Mouse (Mus musculus) left cerebral cortex, adult 8-10 months (tissue): ENCODE measurements around the gene Syt7. TPM values are rescaled to one million over a fixed set of nuclear protein-coding genes. Genes with fewer than 3 reads are reported as not detected.

Experiments used
- DNase-seq, 2 experiments: peaks; one replicate each; pipeline ENCODE4 v3.0.0; 2022; ENCODE audit warnings: low spot score in 2 of 2
- total RNA-seq, 4 experiments: library from RNA; stranded (reverse); gene quantifications; 2 replicates each; pipeline ENCODE4 v1.2.4; 2022

The Syt7 gene
- total RNA-seq, 4 experiments from 2014 or later = 268 to 306 (median 296) TPM

DNA sequence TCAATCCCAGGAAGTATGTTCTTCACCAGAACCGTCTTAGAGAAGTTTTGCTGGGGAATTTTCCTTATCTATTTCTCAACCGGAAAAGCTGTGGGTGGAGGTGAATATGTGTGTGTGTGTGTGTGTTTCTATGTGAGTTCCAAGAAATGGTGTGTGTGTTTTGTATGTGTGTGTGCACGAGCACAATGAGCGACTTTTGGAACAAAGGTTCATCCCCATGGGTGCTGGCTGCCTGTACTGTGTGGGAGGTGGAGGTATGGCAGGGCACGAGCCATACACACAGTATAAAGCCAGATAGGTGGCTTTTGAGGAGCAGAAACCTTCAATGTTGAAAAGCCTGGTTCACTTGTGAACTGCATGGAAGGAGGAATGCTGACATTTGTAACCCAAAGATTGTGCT lies 1.2 kb upstream of the Syt7 start:
- no peak for DNase-seq

DNA sequence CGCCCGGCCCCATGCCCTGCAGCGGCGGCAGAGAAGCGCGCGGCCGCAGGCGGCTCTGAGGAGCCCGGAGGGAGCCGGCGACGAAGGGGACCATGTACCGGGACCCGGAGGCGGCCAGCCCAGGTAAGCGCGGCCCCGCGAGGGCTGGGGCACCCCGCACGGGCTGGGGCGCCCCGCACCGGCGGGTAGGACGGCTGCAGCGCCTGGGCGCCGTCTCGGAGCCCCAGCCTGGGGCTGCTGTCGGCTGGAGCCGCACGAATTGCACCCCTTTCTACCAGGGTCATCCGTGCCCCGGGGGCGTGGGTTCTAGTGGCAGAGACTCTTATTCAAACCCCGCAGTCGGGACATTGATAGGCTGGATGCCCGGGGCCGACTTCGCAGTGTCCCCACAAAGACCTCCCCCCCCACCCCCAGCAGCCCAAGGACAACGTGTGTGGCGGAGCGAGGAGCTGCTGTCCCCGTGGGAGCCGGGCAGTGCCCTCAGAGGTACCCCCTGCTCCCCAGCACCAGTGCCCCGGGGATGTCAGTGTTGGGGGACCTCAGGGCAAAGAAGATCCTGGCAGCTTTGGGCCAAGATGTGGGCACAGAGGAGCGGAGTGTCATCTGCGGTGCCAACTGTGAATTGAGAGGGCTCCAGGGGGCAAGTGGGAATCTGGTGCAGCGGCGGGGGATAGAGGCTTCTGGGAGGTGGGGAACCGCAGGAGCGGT lies 655 bp downstream of the Syt7 start:
- DNase-seq = no peak

DNA sequence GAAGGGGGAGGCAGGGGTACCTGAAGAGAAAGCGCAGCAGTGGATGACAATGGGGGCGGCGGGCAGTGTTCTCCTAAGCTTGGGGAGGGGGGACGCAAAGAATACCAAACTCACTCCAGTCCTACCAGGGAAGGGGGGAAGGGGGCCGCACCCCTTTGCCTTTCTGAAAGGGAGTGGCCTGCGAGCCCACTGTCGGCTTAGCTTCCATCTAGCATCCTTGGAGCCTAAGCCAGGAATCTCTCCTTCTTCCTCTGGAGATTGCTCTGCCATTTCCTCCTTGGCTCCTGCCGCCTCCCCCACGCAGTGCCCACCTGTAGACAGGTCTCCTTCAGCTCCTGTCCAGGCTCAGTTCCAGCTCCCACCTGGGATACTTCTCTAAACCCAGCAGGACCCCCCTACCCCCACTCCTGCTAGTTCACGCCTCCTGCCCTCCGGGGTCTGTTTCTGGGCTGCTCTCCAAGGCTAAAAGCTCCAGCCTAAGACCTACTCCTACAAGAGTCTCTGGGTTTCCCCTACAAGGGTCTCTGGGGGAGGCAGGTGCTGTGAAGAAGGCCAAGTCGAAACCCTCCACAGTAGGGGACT lies 1.3 kb downstream of the Syt7 start:
- no peak for DNase-seq

DNA sequence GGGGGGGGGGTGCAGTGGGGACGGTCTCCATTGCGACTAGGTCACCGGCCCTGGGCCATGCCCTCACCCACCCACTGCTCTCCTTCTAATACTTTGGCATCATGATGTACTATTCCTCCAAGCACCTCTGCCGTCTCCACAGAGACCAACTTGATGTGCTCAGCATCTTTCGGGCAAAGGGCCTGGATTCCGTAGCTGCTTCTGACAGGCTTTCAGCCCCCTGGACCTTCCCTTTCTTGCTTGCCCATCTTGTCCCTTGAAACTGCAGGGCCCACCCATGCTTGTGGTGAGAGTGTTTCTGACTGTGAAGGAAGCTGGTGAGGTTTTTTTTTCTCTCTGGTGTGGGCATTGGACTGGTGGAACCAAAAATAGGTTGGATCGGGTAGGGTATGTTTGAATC lies 2.1 kb downstream of the Syt7 start:
- DNase-seq = no peak

DNA sequence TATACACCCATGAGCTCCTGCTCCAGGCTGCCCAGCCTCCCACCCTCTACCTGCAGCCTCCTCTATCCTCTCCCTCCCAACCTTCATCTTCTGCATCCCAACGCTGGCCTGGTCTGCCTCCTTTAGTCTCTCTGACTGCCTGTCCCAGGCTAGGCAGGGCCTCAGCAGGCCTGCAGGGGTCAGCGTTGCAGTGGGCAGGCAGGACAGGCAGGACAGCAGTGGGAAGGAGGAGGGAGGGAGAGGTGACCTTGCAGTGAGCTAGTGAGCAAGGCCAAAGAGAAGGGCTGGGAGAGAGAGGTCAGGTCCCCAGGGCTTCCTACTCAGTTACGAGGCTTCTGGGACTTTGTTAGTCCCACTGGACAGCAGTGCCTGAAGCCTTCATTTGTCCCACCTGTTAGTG lies 3.1 kb downstream of the Syt7 start:
- DNase-seq = no peak

DNA sequence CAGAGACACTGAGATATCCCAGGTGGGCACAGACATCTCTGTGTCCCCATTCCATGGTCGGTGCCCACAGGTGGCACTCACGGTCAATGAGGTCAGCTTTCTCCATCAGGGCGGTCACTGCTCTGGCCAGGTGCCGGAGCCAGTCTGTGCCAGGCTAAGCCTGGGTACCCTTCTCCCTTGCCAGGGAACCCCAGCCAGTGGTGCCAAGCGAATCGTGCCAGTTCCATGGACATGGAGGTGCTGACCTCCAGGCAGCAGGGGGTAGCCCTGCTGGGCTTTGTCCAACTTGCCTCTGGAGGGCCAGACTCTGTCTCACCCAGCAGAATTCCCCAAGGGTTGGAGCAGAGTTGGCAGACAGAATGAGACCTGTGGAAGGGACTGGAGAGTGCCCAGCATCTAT lies 4.6 kb downstream of the Syt7 start:
- no peak for DNase-seq

DNA sequence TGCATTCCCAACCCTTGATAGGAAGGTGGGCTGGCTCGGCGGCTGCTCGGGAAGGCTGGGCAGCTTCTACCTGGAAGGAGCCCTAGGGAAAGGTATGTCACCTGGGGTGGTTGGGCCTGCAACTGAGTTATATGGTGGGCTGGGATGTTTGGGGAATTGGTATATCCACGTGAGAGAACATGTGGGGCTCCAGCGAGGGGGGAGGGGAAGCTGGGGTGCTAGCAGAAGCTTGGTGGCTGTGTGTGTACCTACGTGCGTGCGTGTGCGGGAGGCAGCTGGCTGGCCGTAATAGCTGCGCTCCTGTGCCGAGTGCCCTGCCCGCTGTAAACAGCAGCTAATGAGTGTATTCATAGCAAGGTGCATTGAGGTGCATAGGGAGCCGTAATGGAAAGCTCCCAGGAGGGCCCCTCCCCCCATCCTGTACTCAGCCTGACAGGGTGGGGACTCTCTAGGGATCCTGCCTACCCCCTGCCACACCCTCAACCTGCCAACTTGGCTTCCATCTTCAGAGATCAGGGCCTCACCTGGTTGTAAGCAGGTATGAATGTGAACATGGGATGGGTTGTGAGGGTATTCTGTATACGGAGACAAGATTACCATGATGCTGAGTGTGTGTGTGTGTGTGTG lies 5.1 kb downstream of the Syt7 start:
- DNase-seq = no peak

DNA sequence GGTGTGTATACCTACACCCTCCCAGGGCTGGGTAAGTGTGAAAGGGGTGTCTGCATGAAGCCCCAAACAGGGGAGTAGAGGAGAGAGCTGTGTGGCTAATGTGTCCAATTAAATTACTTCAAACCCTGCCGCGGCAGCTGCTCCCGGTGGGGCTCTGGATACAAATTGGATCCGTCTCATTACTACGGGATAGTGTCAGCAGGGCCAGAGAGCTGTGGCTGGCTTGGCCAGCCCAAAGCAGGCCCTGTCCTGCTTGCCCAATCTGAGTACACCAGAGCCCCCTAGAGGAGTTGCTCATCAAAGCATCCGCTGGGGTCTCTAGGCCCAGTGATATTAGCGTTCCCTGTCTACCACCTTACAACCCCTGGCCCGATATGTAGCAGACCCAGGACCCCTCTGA lies 6.3 kb downstream of the Syt7 start:
- DNase-seq = no peak

DNA sequence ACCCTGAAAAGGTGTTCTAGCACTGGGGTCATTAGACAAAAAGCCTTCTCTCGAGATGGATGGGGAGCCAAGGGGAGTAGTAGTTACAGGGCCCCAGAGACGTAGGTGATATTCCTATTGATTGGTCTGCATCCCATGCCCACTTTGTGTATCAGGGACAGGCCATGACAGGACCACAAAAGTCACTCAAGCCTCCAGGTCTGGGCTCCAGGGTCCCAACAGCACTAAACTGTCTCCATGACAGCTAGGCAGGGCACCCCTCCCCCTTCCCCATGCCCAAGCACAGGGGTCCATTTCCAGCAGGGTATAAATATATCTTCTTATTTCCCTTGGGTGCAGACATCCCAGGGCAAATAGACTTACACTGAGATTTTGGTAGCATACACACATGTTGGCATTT lies 8.1 kb downstream of the Syt7 start:
- no peak for DNase-seq

DNA sequence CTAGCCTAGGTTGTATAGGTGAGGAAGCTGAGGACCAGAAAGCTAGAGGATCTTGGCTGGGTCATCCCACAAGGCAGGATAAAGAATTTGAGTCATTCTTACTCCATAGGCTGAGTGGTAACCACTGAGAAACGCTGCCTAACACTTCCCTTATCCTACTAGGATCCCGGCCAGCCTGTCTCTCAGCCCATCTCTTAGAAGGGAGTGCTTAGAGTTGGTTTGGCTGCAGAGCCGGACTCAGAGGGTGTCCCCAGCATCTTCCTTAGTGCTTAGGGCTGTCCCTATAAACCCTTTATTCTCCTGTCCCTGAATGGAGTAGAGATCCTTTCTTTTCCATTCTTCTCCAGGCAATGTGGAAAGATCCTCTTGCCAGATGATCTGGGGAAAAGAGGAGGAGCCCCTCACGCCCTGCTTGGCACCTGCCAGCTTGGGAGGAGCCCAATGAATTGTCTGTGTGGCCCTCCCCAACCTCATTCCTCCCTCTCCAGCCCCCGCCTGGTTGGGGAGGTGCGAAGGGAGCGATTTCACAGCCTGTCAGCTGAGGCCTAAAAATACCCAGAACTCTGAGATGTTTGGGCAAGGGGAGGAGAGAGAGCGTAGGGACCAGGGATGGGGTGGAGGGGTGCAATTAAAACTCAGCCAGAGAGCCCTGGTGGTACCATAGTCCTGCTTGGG lies 8.7 kb downstream of the Syt7 start:
- DNase-seq = peak in 1 of 2 experiments; percentile 84

DNA sequence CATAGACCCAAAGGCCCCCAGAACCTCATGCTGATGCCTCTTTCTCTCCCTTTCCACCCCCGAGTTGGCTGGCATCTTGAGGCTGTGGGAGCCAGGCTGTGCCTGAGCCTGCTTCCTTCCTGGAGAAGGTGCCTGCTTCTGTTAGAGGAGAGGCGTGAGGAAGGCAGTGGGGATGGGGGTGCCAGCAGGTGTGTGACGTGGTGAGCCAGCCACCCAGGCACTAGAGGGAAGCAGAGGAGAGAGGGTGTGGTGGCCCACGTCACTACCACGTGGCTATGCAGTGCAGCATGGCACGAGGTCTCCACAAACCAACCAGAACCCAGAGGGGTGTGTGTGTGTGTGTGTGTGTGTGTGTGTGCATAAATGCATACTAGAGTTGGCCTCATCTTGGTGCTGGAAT lies 9.4 kb downstream of the Syt7 start:
- DNase-seq = peak in 1 of 2 experiments; percentile 96

DNA sequence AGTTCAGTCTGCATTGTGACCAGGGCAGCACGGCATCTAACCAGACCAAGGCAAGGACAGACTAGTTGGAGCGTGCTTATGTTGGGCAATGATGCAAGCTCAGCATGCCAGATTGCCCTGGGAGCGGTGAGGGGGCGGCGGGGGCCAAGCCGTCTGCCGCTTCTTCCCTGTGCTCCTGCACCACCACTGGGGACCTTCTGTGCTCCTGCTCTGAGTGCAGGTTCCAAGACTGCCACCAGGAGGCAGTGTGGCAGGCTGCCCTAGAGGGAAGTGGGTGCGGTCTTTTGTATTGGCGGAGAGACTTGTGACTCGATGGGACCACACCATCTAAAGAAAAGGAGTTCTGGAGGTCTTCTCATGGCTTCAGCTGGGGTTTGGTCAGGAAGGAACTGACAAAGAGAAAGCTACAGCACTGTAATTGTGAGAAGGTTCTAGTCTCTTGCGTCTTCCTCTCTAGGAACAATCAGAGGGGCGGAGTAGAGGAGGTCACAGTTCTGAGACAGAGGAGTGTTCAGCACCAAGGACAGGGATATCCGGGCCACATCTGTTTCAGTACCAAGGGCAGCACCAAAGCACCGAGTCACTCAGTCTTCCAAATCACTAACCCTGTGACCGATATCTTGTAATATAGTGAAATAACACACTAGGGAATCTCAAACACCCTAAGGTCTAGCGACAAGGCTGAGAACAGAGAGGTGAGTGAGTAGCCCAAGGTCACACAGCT lies 14.0 kb downstream of the Syt7 start:
- DNase-seq = peak in 1 of 2 experiments; percentile 72

DNA sequence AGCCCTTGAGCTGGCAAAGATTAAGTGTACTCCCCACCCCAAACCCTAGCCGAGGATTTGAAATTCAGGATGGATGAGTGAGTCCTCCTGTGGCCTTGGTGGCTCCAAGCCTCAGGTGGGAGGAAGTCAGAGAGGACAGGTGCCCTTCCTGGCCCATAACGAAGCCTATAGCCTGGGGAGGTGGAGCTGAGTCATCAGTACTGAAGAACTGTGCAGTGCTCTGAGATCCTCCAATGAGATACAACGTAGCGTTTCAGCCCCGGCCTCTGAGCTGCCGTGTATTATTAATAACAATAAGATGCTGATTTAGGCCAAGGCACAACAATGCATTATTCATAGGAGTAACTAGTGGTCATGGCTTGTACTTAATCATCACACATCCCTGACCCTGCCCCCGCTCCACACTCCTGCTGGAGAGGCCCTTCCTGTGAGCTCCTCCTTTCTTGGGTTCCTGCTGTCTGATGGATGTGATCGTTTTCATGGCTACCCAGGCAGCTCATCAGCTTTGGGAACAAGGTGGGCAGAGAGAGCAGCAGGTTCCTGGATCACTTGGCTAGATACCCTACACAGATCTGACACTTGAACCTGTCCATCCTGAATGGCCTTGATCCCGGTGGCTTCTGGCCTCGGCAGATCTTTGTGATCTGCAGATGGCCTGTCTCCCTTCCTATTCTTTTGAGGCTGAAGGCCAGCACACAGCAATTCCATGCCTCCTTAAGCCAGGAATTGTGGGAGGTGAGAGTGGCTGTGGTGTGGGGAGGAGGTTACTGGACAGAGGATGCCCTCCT lies 14.9 kb downstream of the Syt7 start:
- no peak for DNase-seq

DNA sequence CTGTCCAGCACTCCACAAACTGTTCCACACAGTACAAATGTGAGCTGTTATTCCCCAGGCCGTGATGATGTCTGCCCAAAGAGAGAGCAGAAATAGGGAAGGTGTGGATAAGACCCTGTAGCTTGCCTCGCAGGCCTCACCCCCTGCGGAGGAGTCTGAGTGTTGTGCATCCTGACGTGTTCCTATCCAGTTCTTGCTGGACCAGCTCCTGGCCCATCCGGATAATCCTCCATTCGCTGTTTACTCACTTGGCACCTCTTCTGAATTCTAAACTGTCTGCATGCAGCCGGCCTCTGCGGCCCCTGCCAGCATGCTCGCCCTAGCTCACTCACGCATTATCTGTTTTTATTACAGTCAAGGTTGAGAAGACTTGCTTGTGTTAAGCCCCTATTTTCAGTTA lies 15.5 kb downstream of the Syt7 start:
- no peak for DNase-seq

DNA sequence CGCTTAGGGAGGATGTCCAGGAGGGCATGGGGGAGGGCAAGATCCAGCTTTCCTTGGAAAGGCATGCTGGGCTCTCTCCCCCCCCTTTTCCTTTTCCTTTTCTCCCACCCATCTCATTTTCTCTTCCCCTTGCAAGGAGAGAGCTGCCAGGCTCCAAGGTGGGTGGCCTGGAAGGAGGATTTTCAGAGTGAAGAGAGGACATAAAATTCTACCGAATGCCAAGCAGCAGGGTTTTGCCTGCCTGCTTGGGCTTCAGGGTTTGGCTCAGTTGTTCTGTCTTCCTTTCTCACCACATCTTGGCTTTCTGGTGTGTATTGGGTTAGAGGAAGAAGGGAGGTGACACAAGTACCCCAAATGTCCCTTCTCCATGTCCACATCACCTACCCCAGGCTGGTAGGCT lies 16.0 kb downstream of the Syt7 start:
- no peak for DNase-seq

DNA sequence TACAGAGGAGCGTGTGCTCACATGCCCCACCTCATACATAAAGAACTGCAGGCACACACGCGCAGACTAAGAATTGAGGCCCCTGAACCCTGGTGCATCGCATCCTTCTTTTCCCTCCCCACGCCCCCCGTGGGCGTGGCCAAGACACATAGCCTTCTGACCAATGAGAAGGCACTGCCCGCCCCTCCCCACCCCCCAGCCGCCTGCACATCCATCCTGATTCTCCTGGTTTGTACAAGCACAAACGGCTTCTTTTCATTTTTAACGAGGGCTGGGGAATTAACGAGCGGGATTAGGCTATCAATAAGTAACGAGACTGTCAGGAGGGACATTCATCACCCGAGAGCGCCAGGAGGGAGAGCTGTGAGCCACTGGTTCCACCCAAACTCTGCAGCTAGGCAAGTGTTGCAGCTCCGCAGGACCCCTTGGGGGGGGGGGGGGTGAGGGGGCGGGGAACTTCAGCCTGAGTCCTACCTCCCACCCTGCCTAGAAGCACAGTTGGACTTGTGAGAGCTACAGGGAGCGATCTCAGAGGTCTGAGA lies 24.9 kb downstream of the Syt7 start:
- no peak for DNase-seq

DNA sequence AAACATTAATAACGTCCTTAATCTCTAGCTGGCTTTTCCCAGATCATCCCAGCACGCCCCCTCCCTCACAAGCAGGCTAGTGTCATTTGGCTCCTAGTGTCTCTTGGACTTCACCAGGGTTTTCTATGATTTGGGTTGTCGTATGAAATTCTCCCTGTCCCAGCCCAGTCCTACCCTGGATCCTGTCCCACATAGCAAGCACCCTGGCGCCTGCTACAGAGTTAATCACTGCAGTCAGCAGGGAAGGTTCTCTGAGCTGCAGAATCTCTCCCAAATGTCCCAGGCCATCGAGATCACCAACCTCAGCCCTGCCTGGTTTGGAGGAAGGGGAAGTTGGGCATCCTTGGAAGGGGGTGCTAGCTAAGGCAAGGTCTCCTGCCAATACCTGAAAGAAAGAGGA lies 26.6 kb downstream of the Syt7 start:
- no peak for DNase-seq

DNA sequence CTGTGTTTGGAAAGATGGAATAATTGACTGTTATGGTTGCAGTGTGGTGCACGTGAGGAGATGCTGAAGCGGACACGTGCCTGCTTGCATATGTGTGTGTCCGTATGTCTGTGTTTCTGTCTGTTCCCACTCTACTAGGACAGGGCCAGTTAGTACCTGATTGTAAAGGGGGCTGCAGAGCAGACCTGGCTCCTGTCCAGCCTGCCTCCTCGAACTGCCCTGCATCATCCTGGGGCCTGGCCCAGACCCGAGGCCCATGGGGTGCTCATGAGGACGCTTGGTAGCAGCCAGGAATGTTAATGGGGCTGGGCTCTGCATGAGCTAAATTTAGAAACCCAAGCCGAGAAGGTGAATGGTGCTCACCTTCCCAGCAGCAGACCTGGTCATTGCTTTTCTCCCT lies 28.0 kb downstream of the Syt7 start:
- no peak for DNase-seq

DNA sequence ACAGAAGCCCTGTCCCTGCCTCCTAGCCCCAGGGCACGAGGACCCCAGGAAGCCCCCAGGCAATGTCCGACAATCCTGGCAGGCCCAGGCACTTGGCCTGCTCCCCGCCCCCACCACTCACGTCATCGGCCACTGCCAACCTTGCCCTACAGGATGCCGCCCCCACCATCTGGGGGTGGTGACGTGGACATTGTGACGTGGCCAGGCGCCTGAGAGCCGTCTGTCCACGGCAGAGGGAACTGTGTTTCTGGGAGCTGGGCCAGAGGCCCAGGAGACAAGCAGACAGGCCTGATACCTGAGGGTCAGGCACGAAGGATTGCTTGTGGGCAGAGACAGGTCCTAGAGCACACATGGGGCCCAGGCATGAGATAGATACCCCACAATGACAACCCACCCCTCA lies 28.5 kb downstream of the Syt7 start:
- peak in 1 of 2 experiments; percentile 72 for DNase-seq
